Comparison of ENCODE assay signal across 25 mouse cellular contexts in genomic region chr11:115916579-115916978, GRCm38 (mm10). TPM values are rescaled to one million over a fixed set of nuclear protein-coding genes. Genes with fewer than 3 reads are reported as not detected.
DNase-seq lines count a peak whose midpoint lies in the region; ATAC-seq and TF ChIP-seq lines count a peak whose summit lies in the region.
"Had no signal": no experiment of that assay in that cellular context is flagged by ENCODE, and none has a peak within 500 bp of the region (broad histone marks: within the 10 kb centered on the region; RNA-seq: fewer than 3 reads in every experiment).

No protein-coding gene starts in this region.

- H3K4me2 ChIP-seq in liver, embryonic 12.5 days, result no peak overlapping the region
- H3K4me2 ChIP-seq in liver, postnatal 0 days (ENCODE audit: low read depth, low read length), result no peak overlapping the region
- H3K4me2 ChIP-seq: embryonic facial prominence, embryonic 13.5 days; embryonic facial prominence, embryonic 15.5 days; forebrain, embryonic 13.5 days; forebrain, embryonic 15.5 days had no signal

- peaks cover 68% of the 10 kb centered on the region for H3K36me3 ChIP-seq in liver, embryonic 12.5 days
- H3K36me3 ChIP-seq in liver, postnatal 0 days (replicated peaks; ENCODE audit: insufficient read depth, low read length), result peaks cover 33% of the 10 kb centered on the region
- H3K36me3 ChIP-seq in MEL (ENCODE audit: control insufficient read depth in 1 of 2, insufficient read depth in 2 of 2, low read length in 2 of 2), result peaks cover 0 to 13% of the 10 kb centered on the region in 2 experiments; a peak in 2 of 4 replicates

- no peak for TF ChIP-seq CTCF in liver, postnatal 0 days (IDR thresholded peaks at IDR 0.05; ENCODE audit: low read depth)
- TF ChIP-seq CTCF in MEL (IDR thresholded peaks at IDR 0.05 in 2 of 3, conservative IDR thresholded peaks at IDR 0.05 in 1 of 3; ENCODE audit: control insufficient read depth in 1 of 3, insufficient read depth in 1 of 3, low read depth in 2 of 3, low read length in 3 of 3, poor library complexity in 1 of 3, severe bottlenecking in 1 of 3), result no peak

- ATAC-seq in liver, embryonic 12.5 days, result no peak
- ATAC-seq in liver, postnatal 0 days, result no peak
- ATAC-seq: CD4-positive, CD25-positive, alpha-beta regulatory T cell, adult 4 months; forebrain, embryonic 13.5 days; forebrain, embryonic 15.5 days; forebrain, postnatal 0 days had no signal

- peaks cover 46% of the 10 kb centered on the region for H3K4me1 ChIP-seq in liver, embryonic 12.5 days
- peaks cover 18% of the 10 kb centered on the region for H3K4me1 ChIP-seq in liver, postnatal 0 days (ENCODE audit: insufficient read depth)
- peaks cover 0 to 23% of the 10 kb centered on the region in 2 experiments; a peak in 2 of 4 replicates for H3K4me1 ChIP-seq in MEL (ENCODE audit: control insufficient read depth in 1 of 2, insufficient read depth in 2 of 2, low read length in 2 of 2)
- H3K4me1 ChIP-seq: embryonic facial prominence, embryonic 13.5 days; embryonic facial prominence, embryonic 15.5 days; forebrain, embryonic 13.5 days; forebrain, embryonic 15.5 days had no signal

- no peaks in the 10 kb centered on the region for H3K9me3 ChIP-seq in liver, embryonic 12.5 days (replicated peaks)
- H3K9me3 ChIP-seq in liver, postnatal 0 days (ENCODE audit: low read length), result no peaks in the 10 kb centered on the region
- H3K9me3 ChIP-seq in MEL (replicated peaks; ENCODE audit: insufficient read depth, low read length), result no peaks in the 10 kb centered on the region
- H3K9me3 ChIP-seq: embryonic facial prominence, embryonic 13.5 days; embryonic facial prominence, embryonic 15.5 days; forebrain, embryonic 13.5 days; forebrain, embryonic 15.5 days; G1E had no signal

- TF ChIP-seq POLR2A in MEL (IDR thresholded peaks at IDR 0.05; ENCODE audit: control insufficient read depth in 1 of 2, insufficient read depth in 1 of 2, low read depth in 1 of 2, low read length in 2 of 2, poor library complexity in 1 of 2), result no peak

- no peak for DNase-seq in liver, postnatal 0 days
- DNase-seq in MEL (ENCODE audit: low read depth, low spot score) (peak; percentile 65), ZHBTc4 (ENCODE audit: low read depth, low spot score) (peak; percentile 43)
- no peak for DNase-seq in frontal cortex, postnatal 10 days (ENCODE audit: low spot score in 2 of 2)
- DNase-seq: adrenal gland, adult 2 months; adrenal gland, postnatal 10 days; adrenal gland, postnatal 25 days; B cell, adult 2 months; cerebellum, adult 11 months; cerebellum, adult 18-20 months; cerebellum, adult 8-10 months; cerebellum, adult 9-11 months; cerebellum, postnatal 14 days; cerebellum, postnatal 36 days; embryo, embryonic 11 days; forebrain, postnatal 0 days had no signal

- no peaks in the 10 kb centered on the region for H3K79me2 ChIP-seq in MEL (ENCODE audit: control insufficient read depth, insufficient read depth, low read length, poor library complexity)

- no peak overlapping the region for H3K9ac ChIP-seq in liver, embryonic 12.5 days
- H3K9ac ChIP-seq in liver, postnatal 0 days (replicated peaks), result no peak overlapping the region
- no peak overlapping the region for H3K9ac ChIP-seq in MEL (ENCODE audit: control insufficient read depth, low read depth, low read length, poor library complexity, severe bottlenecking)
- H3K9ac ChIP-seq: embryonic facial prominence, embryonic 13.5 days; embryonic facial prominence, embryonic 15.5 days; forebrain, embryonic 13.5 days; forebrain, embryonic 15.5 days; forebrain, postnatal 0 days had no signal

- no peak for TF ChIP-seq EP300 in liver, postnatal 0 days (IDR thresholded peaks at IDR 0.05; ENCODE audit: low read depth)
- TF ChIP-seq EP300 in MEL (IDR thresholded peaks at IDR 0.05; ENCODE audit: low read depth in 1 of 2, low read length in 2 of 2), result no peak

- TF ChIP-seq RAD21 in MEL (IDR thresholded peaks at IDR 0.05; ENCODE audit: low read depth, low read length), result no peak

- H3K4me3 ChIP-seq in liver, embryonic 12.5 days, result no peak overlapping the region
- no peak overlapping the region for H3K4me3 ChIP-seq in liver, postnatal 0 days (ENCODE audit: low read depth, low read length)
- H3K4me3 ChIP-seq in MEL (ENCODE audit: control insufficient read depth in 1 of 2, insufficient read depth in 1 of 2, low read depth in 2 of 2, low read length in 2 of 2), result no peak overlapping the region
- H3K4me3 ChIP-seq: embryonic facial prominence, embryonic 13.5 days; embryonic facial prominence, embryonic 15.5 days; forebrain, embryonic 13.5 days; forebrain, embryonic 15.5 days had no signal

- H3K27me3 ChIP-seq in liver, embryonic 12.5 days (replicated peaks), result no peaks in the 10 kb centered on the region
- no peaks in the 10 kb centered on the region for H3K27me3 ChIP-seq in liver, postnatal 0 days (ENCODE audit: insufficient read depth, low read length)
- H3K27me3 ChIP-seq in MEL (ENCODE audit: control insufficient read depth in 1 of 2, insufficient read depth in 2 of 2, low read length in 2 of 2), result no peaks in the 10 kb centered on the region
- H3K27me3 ChIP-seq: CH12.LX; embryonic facial prominence, embryonic 13.5 days; embryonic facial prominence, embryonic 15.5 days; forebrain, embryonic 13.5 days; forebrain, embryonic 15.5 days had no signal

- 90% methylated on average over 4 of the region's 4 CpGs for WGBS in liver, embryonic 12.5 days (ENCODE audit: insufficient replicate concordance)
- WGBS in liver, postnatal 0 days (ENCODE audit: insufficient replicate concordance), result 85% methylated on average over 4 of the region's 4 CpGs

- 0 out of 2 replicates have a peak overlapping the region, but pooled peaks have one; percentile 16 for H3K27ac ChIP-seq in liver, embryonic 12.5 days
- H3K27ac ChIP-seq in liver, postnatal 0 days (ENCODE audit: low read depth), result no peak overlapping the region
- no peak overlapping the region for H3K27ac ChIP-seq in MEL (ENCODE audit: control insufficient read depth, low read depth, low read length)
- H3K27ac ChIP-seq: embryonic facial prominence, embryonic 13.5 days; embryonic facial prominence, embryonic 15.5 days; forebrain, embryonic 13.5 days; forebrain, embryonic 15.5 days had no signal

TF ChIP-seq in MEL, 35 proteins besides CTCF, POLR2A, EP300 and RAD21:
- TF ChIP-seq KAT2A (conservative IDR thresholded peaks at IDR 0.05; ENCODE audit: low read depth, low read length), result no peak
- no peak for TF ChIP-seq MEF2A (IDR thresholded peaks at IDR 0.05; ENCODE audit: extremely low read depth, insufficient replicate concordance, low read depth, low read length, poor library complexity, severe bottlenecking)
- TF ChIP-seq ETS1 (IDR thresholded peaks at IDR 0.05; ENCODE audit: low read depth, low read length), result peak; percentile 24; the same call in 1 of the 2 replicates
- peak; percentile 81 for TF ChIP-seq ZNF384 (IDR thresholded peaks at IDR 0.05; ENCODE audit: low read depth, low read length)

RNA-seq across cellular contexts. Expression of gene Smim6, which starts 4.8 kb away (rescaled TPM):
- 3.1 and 3.7 TPM in 2 replicates for polyA plus RNA-seq in liver, embryonic 12.5 days (2016; fragmentation: Nextera tagmentation; extraction: Ambion mirVana)
- polyA plus RNA-seq in liver, postnatal 0 days (2015; fragmentation: Nextera tagmentation; extraction: Ambion mirVana), result 1.9 TPM in 2 replicates
- total RNA-seq in MEL (2012; rRNA removed), result 1.2 and 1.3 TPM in 2 replicates
- 1 to 10 TPM in 1 of 2 experiments, not detected in 1; 3.8 TPM for polyA plus RNA-seq in MEL (2012; ENCODE audit: insufficient read depth in 1 of 2, insufficient read length in 2 of 2, low read depth in 1 of 2, low replicate concordance in 2 of 2, missing spikeins in 1 of 2)
- total RNA-seq: adrenal gland, adult 2 months; adrenal gland, postnatal 25 days; forebrain, postnatal 0 days had no signal
- polyA plus RNA-seq: adrenal gland, adult 2 months; brain, embryonic 14.5 days; G1E had no signal

RNA-seq across cellular contexts. Expression of gene Sap30bp, which starts 16.5 kb away (rescaled TPM):
- 23.1 and 24.5 TPM in 2 replicates for polyA plus RNA-seq in liver, embryonic 12.5 days (2016; fragmentation: Nextera tagmentation; extraction: Ambion mirVana)
- 12.7 and 15.4 TPM in 2 replicates for polyA plus RNA-seq in liver, postnatal 0 days (2015; fragmentation: Nextera tagmentation; extraction: Ambion mirVana)
- 51.6 and 69.2 TPM in 2 replicates for total RNA-seq in MEL (2012; rRNA removed)
- 10 to 100 TPM in 1 of 2 experiments, not detected in 1; 49.1 TPM for polyA plus RNA-seq in MEL (2012; ENCODE audit: insufficient read depth in 1 of 2, insufficient read length in 2 of 2, low read depth in 1 of 2, low replicate concordance in 2 of 2, missing spikeins in 1 of 2)

RNA-seq across cellular contexts. Expression of gene Recql5, which starts 16.7 kb away (rescaled TPM):
- 14.9 and 17.6 TPM in 2 replicates for polyA plus RNA-seq in liver, embryonic 12.5 days (2016; fragmentation: Nextera tagmentation; extraction: Ambion mirVana)
- polyA plus RNA-seq in liver, postnatal 0 days (2015; fragmentation: Nextera tagmentation; extraction: Ambion mirVana), result 4.2 and 6.1 TPM in 2 replicates
- 16.7 and 20.3 TPM in 2 replicates for total RNA-seq in MEL (2012; rRNA removed)
- 10 to 100 TPM in 1 of 2 experiments, not detected in 1; 21.5 TPM for polyA plus RNA-seq in MEL (2012; ENCODE audit: insufficient read depth in 1 of 2, insufficient read length in 2 of 2, low read depth in 1 of 2, low replicate concordance in 2 of 2, missing spikeins in 1 of 2)

RNA-seq across cellular contexts. Expression of gene Smim5, which starts 16.8 kb away (rescaled TPM):
- polyA plus RNA-seq in liver, embryonic 12.5 days (2016; fragmentation: Nextera tagmentation; extraction: Ambion mirVana), result 47.5 and 48.9 TPM in 2 replicates
- polyA plus RNA-seq in liver, postnatal 0 days (2015; fragmentation: Nextera tagmentation; extraction: Ambion mirVana), result 16.8 and 21.5 TPM in 2 replicates
- 24.9 and 41.0 TPM in 2 replicates for total RNA-seq in MEL (2012; rRNA removed)
- 10 to 100 TPM in 1 of 2 experiments, not detected in 1; 24.8 TPM for polyA plus RNA-seq in MEL (2012; ENCODE audit: insufficient read depth in 1 of 2, insufficient read length in 2 of 2, low read depth in 1 of 2, low replicate concordance in 2 of 2, missing spikeins in 1 of 2)

RNA-seq across cellular contexts. Expression of gene Itgb4, which starts 57.9 kb away (rescaled TPM):
- 0.31 and 0.44 TPM in 2 replicates for polyA plus RNA-seq in liver, embryonic 12.5 days (2016; fragmentation: Nextera tagmentation; extraction: Ambion mirVana)
- polyA plus RNA-seq in liver, postnatal 0 days (2015; fragmentation: Nextera tagmentation; extraction: Ambion mirVana), result 0.21 and 0.34 TPM in 2 replicates
- total RNA-seq in MEL (2012; rRNA removed), result 0.39 and 0.69 TPM in 2 replicates
- under 1 TPM in 1 of 2 experiments, not detected in 1; 0.85 TPM for polyA plus RNA-seq in MEL (2012; ENCODE audit: insufficient read depth in 1 of 2, insufficient read length in 2 of 2, low read depth in 1 of 2, low replicate concordance in 2 of 2, missing spikeins in 1 of 2)
- polyA plus RNA-seq: CD4-positive, CD25-positive, alpha-beta regulatory T cell, adult 4 months had no signal

Comparison
In these comparisons a context has a peak if more than half of its experiments do, and no peak if none do; other contexts are left out.
1. DNase-seq: peak in MEL (single experiment) and ZHBTc4 (single experiment); none in liver, postnatal 0 days (single experiment) and frontal cortex, postnatal 10 days (0 of 2).